Mouse (Mus musculus): ENCODE data around the gene Pi4k2b.
"Not testable (repeated sequence)": the region's sequence is repeated elsewhere in the genome, so short reads cannot be mapped to it uniquely, and the experiment has no call there.

Gene Pi4k2b

GRCm38 (mm10) chr5:52776466-52777354 is 35.3 kb downstream of the Pi4k2b start:
- not testable (repeated sequence) for DNase-seq (ENCODE audit: low spot score in 2 of 2)

DNA sequence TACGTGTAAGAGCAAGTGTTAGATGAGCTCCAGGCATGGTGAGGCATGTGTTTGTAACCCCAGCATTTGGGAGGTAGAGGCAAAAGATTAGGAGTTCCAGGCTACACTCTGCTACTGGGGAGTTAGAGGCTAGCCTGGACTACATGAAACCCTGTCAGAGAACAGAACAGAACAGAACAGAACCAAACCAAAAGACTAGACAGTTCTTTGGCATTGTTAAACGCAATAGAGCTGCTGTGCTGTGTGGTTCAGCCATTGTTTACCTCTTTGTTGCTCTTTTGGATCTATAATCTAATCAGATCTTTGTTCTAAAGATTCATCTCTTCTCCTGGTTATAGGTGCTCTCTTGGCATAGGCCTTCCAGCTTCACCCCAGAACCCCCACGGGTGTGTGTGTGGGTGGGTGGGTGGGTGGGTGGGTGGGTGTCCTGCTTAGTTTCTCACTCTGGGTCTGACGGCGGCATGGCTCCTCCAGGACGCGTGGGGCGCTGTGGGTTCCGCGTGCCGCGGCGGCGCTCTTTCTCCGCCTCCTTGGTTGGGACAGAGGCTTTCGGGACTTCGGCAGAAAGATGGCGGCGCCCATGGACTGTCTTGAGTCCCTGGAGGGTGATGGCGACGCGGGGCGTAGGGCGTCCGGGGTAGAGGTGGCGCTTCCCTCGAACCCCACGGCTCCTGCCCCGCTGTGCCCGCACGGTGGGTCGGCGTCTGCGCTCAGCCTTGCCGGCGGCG is 41.3 kb downstream of the Pi4k2b start:
- peak; percentile 87 to 90 for DNase-seq (ENCODE audit: low spot score in 2 of 2)

- no peak for DNase-seq (ENCODE audit: low spot score in 2 of 2)
Measured at GRCm38 (mm10) chr5:52783251-52783620, 41.9 kb downstream of the Pi4k2b start.

DNA sequence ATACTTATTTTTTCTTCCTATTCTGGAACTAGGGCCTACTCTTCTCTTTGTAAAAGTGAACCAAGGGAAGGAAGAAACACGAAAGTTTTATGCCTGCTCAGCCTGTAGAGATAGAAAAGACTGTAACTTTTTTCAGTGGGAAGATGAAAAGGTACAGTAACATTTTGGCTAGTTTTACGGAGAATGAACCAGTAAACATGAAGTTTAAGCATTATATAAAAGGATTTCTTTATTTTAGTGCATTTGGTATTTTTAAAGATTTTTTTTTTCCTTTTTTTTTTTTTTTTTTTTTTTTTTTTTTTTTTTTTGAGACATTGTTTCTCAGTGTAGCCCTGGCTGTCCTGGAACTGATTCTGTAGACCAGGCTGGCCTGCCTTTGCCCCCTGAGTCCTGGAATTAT is 42.6 kb downstream of the Pi4k2b start:
- no peak for DNase-seq (ENCODE audit: low spot score in 2 of 2)

GRCm38 (mm10) chr5:52786556-52787322 is 45.4 kb downstream of the Pi4k2b start:
- DNase-seq (ENCODE audit: low spot score in 2 of 2), result no peak

DNA sequence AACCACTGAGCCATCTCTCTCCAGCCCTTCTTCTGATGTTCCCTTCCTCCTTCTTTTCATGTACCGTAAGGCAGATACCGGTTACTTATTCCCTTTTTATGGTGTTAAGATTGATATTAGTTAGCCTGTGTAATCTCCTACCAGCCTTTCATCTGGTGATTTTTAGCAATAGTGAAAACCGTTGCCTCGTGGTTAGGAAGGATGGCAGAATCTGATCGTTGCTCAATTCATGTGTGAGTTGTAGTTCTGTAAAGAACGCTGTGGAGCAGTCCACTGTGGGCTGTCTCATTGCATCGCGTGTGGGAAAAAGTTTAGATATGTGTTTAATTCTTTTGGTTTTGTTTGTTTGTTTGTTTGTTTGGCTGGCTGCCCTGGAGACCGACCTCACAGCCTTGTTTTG is 51.9 kb downstream of the Pi4k2b start:
- no peak for DNase-seq (ENCODE audit: low spot score in 2 of 2)

GRCm38 (mm10) chr5:52794109-52794508 is 52.7 kb downstream of the Pi4k2b start:
- DNase-seq (ENCODE audit: low spot score in 2 of 2), result no peak

- DNase-seq (ENCODE audit: low spot score in 2 of 2), result no peak
Measured at GRCm38 (mm10) chr5:52799274-52799985, 58.1 kb downstream of the Pi4k2b start.

DNA sequence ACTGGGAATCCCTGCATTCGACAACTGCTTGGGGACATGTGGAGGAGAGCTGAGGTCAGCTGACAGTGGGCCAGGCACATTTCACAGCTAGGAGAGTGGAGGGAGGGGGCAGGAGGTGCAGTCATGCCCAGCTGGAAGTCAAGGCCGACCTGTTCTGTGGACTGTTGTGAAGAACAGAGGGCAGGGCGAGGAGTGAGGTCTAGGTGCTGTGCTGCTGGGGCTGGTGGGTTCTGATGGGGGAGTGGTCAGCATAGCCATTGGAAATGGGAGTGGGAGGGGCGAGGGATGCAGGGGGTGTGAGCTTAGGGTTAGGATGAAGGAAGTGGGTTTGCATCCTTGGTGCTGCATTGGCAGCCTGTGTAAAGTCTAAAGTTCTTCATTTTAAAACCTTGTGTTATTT is 64.4 kb downstream of the Pi4k2b start:
- no peak for DNase-seq (ENCODE audit: low spot score in 2 of 2)

DNA sequence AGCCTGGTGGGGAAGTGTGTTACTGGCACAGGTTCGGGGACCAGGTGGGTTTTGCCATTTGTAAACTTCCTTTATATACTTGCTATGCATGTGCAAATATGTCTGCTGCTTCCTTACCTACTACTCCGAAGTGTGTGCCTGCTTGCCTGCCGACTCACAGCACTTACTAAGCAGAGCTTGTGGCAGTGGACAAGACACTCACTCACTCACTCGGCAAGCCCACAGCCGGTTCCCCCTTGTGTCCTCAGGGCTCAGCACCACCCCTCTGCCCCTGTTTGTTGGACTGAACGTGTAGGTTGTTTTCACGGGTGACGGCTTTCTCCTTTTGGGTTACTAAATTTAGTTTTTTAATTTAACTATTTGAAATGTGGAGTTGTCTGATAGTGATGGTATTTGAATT is 65.0 kb downstream of the Pi4k2b start:
- no peak for DNase-seq (ENCODE audit: low spot score in 2 of 2)

- DNase-seq (ENCODE audit: low spot score in 2 of 2), result no peak
Measured at GRCm38 (mm10) chr5:52807030-52807429, 65.7 kb downstream of the Pi4k2b start.

GRCm38 (mm10) chr5:52810446-52810845 is 69.1 kb downstream of the Pi4k2b start:
- no peak for DNase-seq (ENCODE audit: low spot score in 2 of 2)

DNA sequence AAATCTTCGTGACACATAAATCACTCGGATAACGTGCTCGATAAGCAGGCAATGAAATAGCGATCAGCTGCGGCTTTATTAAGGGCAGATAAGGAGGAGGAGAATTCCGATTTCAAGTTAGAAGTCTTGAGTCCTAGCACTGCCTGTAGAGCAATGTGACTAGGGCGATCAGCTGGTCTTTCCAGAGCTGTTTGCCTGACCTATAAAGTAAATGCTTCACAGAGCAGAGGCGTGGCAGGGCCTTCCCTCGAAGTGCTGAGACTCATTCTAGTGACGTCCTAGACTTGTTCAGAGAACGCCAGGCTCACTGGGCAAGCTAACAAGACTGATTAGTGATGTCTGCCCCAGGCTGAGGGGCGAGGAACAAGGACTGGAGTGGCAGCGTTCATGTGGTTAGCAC is 69.7 kb downstream of the Pi4k2b start:
- no peak for DNase-seq (ENCODE audit: low spot score in 2 of 2)

DNA sequence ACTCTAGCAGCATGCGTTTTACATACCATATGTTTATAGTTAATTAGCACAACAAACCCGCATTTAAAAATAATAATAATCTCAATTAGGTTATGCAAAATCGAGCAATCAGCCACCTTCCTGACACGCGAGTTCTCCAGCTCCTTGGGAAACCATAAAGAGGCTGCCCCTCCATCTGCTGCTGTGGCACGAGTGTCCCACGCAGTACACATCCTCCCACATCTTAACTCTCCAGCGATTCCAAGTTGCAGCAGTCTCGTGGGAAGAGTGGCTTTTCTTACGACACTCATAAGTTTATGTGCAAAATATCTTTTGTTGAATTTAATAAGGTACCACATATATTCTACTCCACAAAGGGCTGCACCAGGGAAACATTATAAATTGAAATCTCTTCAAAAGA is 71.1 kb downstream of the Pi4k2b start:
- peak in 1 of 2 experiments; percentile 49 for DNase-seq (ENCODE audit: low spot score in 2 of 2)

DNA sequence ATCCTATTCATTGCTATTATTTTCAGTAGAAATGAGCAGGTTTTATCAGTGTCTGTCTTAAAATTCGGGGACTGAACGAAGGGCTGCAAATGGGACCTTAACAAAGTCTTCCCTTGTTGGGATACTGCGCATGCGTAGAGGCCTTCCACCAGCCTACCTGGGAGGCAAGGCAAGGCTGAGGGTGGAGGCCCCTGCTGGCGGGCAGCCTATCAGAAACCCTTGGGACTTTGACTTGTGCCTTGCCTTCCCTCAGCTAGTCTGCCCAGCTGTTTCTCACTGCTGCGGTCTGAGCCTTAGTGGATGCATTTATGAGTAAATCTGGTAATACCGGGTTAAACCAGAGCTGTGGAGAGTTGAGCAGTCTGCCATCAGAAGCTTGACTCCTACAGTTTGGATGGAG is 71.9 kb downstream of the Pi4k2b start:
- DNase-seq (ENCODE audit: low spot score in 2 of 2), result no peak

GRCm38 (mm10) chr5:52818676-52819075 is 77.3 kb downstream of the Pi4k2b start:
- no peak for DNase-seq (ENCODE audit: low spot score in 2 of 2)
